Mouse (Mus musculus) midbrain, embryonic 10.5 days (tissue): Measurements from ENCODE around the gene Ncor2. TPM values are rescaled to one million over a fixed set of nuclear protein-coding genes. Genes with fewer than 3 reads are reported as not detected.

ENCODE experiments used
- DNase-seq: peaks from one replicate; pipeline ENCODE4 v3.0.0-alpha.2; 2017; ENCODE audit warnings: low spot score
- H3K27ac ChIP-seq: fragments of 300-500 bp; sonication (generic); replicated peaks from 2 replicates; pipeline ENCODE4 v1.5.1; 2016; ENCODE audit warnings: mild to moderate bottlenecking
- H3K27me3 ChIP-seq: fragments of 300-500 bp; sonication (generic); 2 replicates; pipeline ENCODE4 v1.6.1; 2016; ENCODE audit warnings: low read depth, mild to moderate bottlenecking; ENCODE audit not compliant: poor library complexity, severe bottlenecking
- H3K36me3 ChIP-seq: fragments of 300-500 bp; sonication (generic); 2 replicates; pipeline ENCODE4 v1.6.1; 2016; ENCODE audit warnings: mild to moderate bottlenecking, moderate library complexity
- H3K4me1 ChIP-seq: fragments of 300-500 bp; sonication (generic); 2 replicates; pipeline ENCODE4 v1.6.1; 2016
- H3K4me3 ChIP-seq: fragments of 300-500 bp; sonication (generic); 2 replicates; pipeline ENCODE4 v1.5.1; 2016; ENCODE audit warnings: mild to moderate bottlenecking, moderate library complexity
- H3K9me3 ChIP-seq: fragments of 300-500 bp; sonication (generic); replicated peaks from 2 replicates; pipeline ENCODE4 v1.6.1; 2016; ENCODE audit warnings: mild to moderate bottlenecking
- WGBS: fragments of 180-500 bp; shearing (Covaris S2); methylation state at CpG from one replicate; pipeline ENCODE4 v1.1.7; 2016; 5-methylcytosine and 5-hydroxymethylcytosine counted together
- polyA plus RNA-seq: library from polyadenylated mRNA; unstranded; fragments of >200 nt; fragmentation: Nextera tagmentation; extraction: Ambion mirVana; gene quantifications from 2 replicates; pipeline ENCODE4 v1.2.1, GENCODE M21; 2016

Ncor2 gene
- polyA plus RNA-seq, 1 experiment from 2014 or later, result 16.2 TPM

- no peak for DNase-seq
- 82% methylated on average over 10 of the region's 10 CpGs for WGBS
- no peaks in the 10 kb centered on the region for H3K9me3 ChIP-seq
- H3K27ac ChIP-seq, result peak overlapping the region; percentile 64; the same call in 1 of the 2 replicates
- H3K27me3 ChIP-seq, result peaks cover 2% of the 10 kb centered on the region; the same call in 1 of the 2 replicates
- H3K4me3 ChIP-seq, result no peak overlapping the region
- H3K36me3 ChIP-seq, result peaks cover 85% of the 10 kb centered on the region
- H3K4me1 ChIP-seq, result peaks cover 57% of the 10 kb centered on the region
These were observed 126.8 kb downstream of the Ncor2 start for GRCm38 (mm10) chr5:125052237-125052602.

GRCm38 (mm10) chr5:125049481-125049880, 129.5 kb downstream of the Ncor2 start:
- peaks cover 57% of the 10 kb centered on the region for H3K4me1 ChIP-seq
- peaks cover 99% of the 10 kb centered on the region for H3K36me3 ChIP-seq
- no peak for DNase-seq

GRCm38 (mm10) chr5:125046436-125046835, 132.6 kb downstream of the Ncor2 start:
- H3K27me3 ChIP-seq, result no peaks in the 10 kb centered on the region
- peak overlapping the region; percentile 85 for H3K27ac ChIP-seq
- 70% methylated on average over 5 of the region's 5 CpGs for WGBS
- peak; percentile 27 for DNase-seq
- peaks cover 50% of the 10 kb centered on the region for H3K4me1 ChIP-seq
- H3K9me3 ChIP-seq, result no peaks in the 10 kb centered on the region
- peaks cover 99% of the 10 kb centered on the region for H3K36me3 ChIP-seq
- H3K4me3 ChIP-seq, result no peak overlapping the region

More at GRCm38 (mm10) chr5:125049481-125049880, 129.5 kb downstream of the Ncor2 start:
- WGBS, result 92% methylated on average over 4 of the region's 4 CpGs
- Histone ChIP-seq H3K4me3 (no peak overlapping the region), H3K27me3 (no peaks in the 10 kb centered on the region), H3K9me3 (no peaks in the 10 kb centered on the region), H3K27ac (0 out of 2 replicates have a peak overlapping the region, but pooled peaks have one; percentile 52)

- no peak overlapping the region for H3K4me3 ChIP-seq
- H3K27me3 ChIP-seq, result no peaks in the 10 kb centered on the region
- H3K27ac ChIP-seq, result peak overlapping the region; percentile 85
- H3K9me3 ChIP-seq, result no peaks in the 10 kb centered on the region
- H3K4me1 ChIP-seq, result peaks cover 63% of the 10 kb centered on the region
- H3K36me3 ChIP-seq, result peaks cover 99% of the 10 kb centered on the region
- peak; percentile 57 for DNase-seq
- WGBS, result 13% methylated on average over 5 of the region's 5 CpGs
These were observed 133.8 kb downstream of the Ncor2 start for GRCm38 (mm10) chr5:125045202-125045601.

GRCm38 (mm10) chr5:125043448-125043847, 135.6 kb downstream of the Ncor2 start:
- DNase-seq, result no peak
- no peaks in the 10 kb centered on the region for H3K27me3 ChIP-seq
- H3K27ac ChIP-seq, result 0 out of 2 replicates have a peak overlapping the region, but pooled peaks have one; percentile 9
- 95% methylated on average over 6 of the region's 6 CpGs for WGBS
- peaks cover 63% of the 10 kb centered on the region for H3K4me1 ChIP-seq
- H3K4me3 ChIP-seq, result no peak overlapping the region
- H3K36me3 ChIP-seq, result peaks cover 99% of the 10 kb centered on the region
- H3K9me3 ChIP-seq, result no peaks in the 10 kb centered on the region

- 86% methylated on average over 9 of the region's 9 CpGs for WGBS
- H3K27me3 ChIP-seq, result no peaks in the 10 kb centered on the region
- H3K4me3 ChIP-seq, result no peak overlapping the region
- H3K4me1 ChIP-seq, result peaks cover 56% of the 10 kb centered on the region
- no peaks in the 10 kb centered on the region for H3K9me3 ChIP-seq
- H3K36me3 ChIP-seq, result peaks cover 99% of the 10 kb centered on the region
- no peak overlapping the region for H3K27ac ChIP-seq
- no peak for DNase-seq
These were observed 137.4 kb downstream of the Ncor2 start for GRCm38 (mm10) chr5:125041578-125041977.

- H3K4me3 ChIP-seq, result no peak overlapping the region
- 0 out of 2 replicates have a peak overlapping the region, but pooled peaks have one; percentile 1 for H3K27ac ChIP-seq
- H3K36me3 ChIP-seq, result peaks cover 99% of the 10 kb centered on the region
- H3K9me3 ChIP-seq, result no peaks in the 10 kb centered on the region
- H3K4me1 ChIP-seq, result peaks cover 41% of the 10 kb centered on the region
- DNase-seq, result no peak
- H3K27me3 ChIP-seq, result no peaks in the 10 kb centered on the region
- WGBS, result 92% methylated on average over 5 of the region's 5 CpGs
These were observed 138.9 kb downstream of the Ncor2 start for GRCm38 (mm10) chr5:125040128-125040584.

- 94% methylated on average over 8 of the region's 8 CpGs for WGBS
- Histone ChIP-seq H3K27me3 (no peaks in the 10 kb centered on the region), H3K36me3 (peaks cover 99% of the 10 kb centered on the region), H3K9me3 (no peaks in the 10 kb centered on the region), H3K27ac (0 out of 2 replicates have a peak overlapping the region, but pooled peaks have one; percentile 1), H3K4me3 (no peak overlapping the region), H3K4me1 (peaks cover 35% of the 10 kb centered on the region)
- DNase-seq, result no peak
These were observed 139.5 kb downstream of the Ncor2 start for GRCm38 (mm10) chr5:125039377-125040027.

- no peaks in the 10 kb centered on the region for H3K9me3 ChIP-seq
- 90% methylated on average over 8 of the region's 8 CpGs for WGBS
- H3K36me3 ChIP-seq, result peaks cover 100% of the 10 kb centered on the region
- peaks cover 14% of the 10 kb centered on the region; the same call in 1 of the 2 replicates for H3K4me1 ChIP-seq
- no peak overlapping the region for H3K4me3 ChIP-seq
- no peaks in the 10 kb centered on the region for H3K27me3 ChIP-seq
- H3K27ac ChIP-seq, result no peak overlapping the region
- DNase-seq, result no peak
These were observed 142.5 kb downstream of the Ncor2 start for GRCm38 (mm10) chr5:125036483-125036882.

GRCm38 (mm10) chr5:125028911-125029310, 150.1 kb downstream of the Ncor2 start:
- Histone ChIP-seq H3K4me1 (no peaks in the 10 kb centered on the region), H3K36me3 (peaks cover 100% of the 10 kb centered on the region), H3K4me3 (no peak overlapping the region), H3K27me3 (no peaks in the 10 kb centered on the region), H3K27ac (no peak overlapping the region), H3K9me3 (no peaks in the 10 kb centered on the region)
- DNase-seq, result no peak
- WGBS, result 96% methylated on average over 20 of the region's 20 CpGs

- no peak overlapping the region for H3K4me3 ChIP-seq
These were observed 150.6 kb downstream of the Ncor2 start for GRCm38 (mm10) chr5:125028371-125028770.

GRCm38 (mm10) chr5:125024002-125024401, 155.0 kb downstream of the Ncor2 start:
- peaks cover 99% of the 10 kb centered on the region for H3K36me3 ChIP-seq
- no peaks in the 10 kb centered on the region for H3K27me3 ChIP-seq
- no peaks in the 10 kb centered on the region for H3K4me1 ChIP-seq
- DNase-seq, result peak; percentile 51
- no peak overlapping the region for H3K4me3 ChIP-seq
- no peaks in the 10 kb centered on the region for H3K9me3 ChIP-seq
- WGBS, result 88% methylated on average over 14 of the region's 14 CpGs
- no peak overlapping the region for H3K27ac ChIP-seq

More at GRCm38 (mm10) chr5:125028371-125028770, 150.6 kb downstream of the Ncor2 start:
- Histone ChIP-seq H3K9me3 (no peaks in the 10 kb centered on the region), H3K27ac (no peak overlapping the region), H3K27me3 (no peaks in the 10 kb centered on the region), H3K36me3 (peaks cover 100% of the 10 kb centered on the region), H3K4me1 (no peaks in the 10 kb centered on the region)
- no peak for DNase-seq
- WGBS, result 97% methylated on average over 15 of the region's 15 CpGs

- no peaks in the 10 kb centered on the region for H3K4me1 ChIP-seq
- no peaks in the 10 kb centered on the region for H3K27me3 ChIP-seq
- no peak overlapping the region for H3K4me3 ChIP-seq
- H3K36me3 ChIP-seq, result peaks cover 99% of the 10 kb centered on the region
- H3K27ac ChIP-seq, result no peak overlapping the region
- DNase-seq, result no peak
- WGBS, result 85% methylated on average over 11 of the region's 11 CpGs
- H3K9me3 ChIP-seq, result no peaks in the 10 kb centered on the region
These were observed 157.7 kb downstream of the Ncor2 start for GRCm38 (mm10) chr5:125021298-125021697.
